Mouse (Mus musculus): ENCODE results near the gene Apobec1.
"Not testable (repeated sequence)": the region's sequence is repeated elsewhere in the genome, so short reads cannot be mapped to it uniquely, and the experiment has no call there.

Apobec1 gene

DNA sequence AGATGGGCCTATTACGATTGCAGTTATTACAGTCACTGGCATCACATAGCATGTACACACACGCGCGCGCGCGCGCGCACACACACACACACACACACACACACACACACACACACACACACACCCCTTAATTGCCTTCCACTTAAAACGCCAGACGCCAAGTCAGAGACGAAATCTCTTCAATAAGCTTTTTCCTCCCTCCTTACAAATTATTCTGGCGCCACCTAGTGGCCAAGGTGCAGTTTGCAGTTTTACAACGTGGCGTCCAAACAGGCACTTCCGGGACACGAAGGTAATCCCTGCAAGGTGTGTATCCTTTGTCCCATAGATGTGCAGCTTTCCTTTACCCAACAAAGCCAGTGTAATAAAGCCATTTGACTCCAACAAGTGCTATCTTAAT lies 41.8 kb downstream of the Apobec1 start:
- DNase-seq (ENCODE audit: low spot score): peak; percentile 84

DNA sequence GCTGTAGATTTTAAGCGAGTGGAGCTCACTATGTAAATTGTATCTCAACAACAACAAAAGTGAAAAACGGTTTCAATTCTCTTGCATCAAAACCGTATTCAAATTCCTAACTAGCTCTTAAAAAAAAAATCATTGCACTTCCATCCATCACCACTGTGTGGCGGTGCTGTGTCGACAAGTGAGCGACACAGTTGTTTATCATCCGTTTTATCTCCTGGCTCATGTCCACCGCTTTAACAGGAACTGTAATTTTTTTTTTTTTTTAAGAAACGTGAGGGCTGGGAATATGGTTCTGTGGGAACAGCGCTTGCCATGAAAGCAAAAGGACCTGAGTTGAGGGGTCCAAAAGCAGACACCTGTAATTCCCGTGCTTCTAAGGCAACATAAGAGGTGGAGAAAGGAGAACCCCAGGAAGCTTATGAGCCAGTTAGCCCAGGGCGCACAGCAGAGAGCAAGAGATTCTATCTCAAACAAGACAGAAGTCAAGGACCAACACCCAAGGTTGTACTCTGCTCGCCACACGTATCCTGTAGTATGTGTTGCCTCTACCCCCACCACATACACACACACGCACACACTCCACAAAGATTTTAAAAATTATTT lies 45.2 kb downstream of the Apobec1 start:
- peak; percentile 72 for DNase-seq (ENCODE audit: low spot score)

DNA sequence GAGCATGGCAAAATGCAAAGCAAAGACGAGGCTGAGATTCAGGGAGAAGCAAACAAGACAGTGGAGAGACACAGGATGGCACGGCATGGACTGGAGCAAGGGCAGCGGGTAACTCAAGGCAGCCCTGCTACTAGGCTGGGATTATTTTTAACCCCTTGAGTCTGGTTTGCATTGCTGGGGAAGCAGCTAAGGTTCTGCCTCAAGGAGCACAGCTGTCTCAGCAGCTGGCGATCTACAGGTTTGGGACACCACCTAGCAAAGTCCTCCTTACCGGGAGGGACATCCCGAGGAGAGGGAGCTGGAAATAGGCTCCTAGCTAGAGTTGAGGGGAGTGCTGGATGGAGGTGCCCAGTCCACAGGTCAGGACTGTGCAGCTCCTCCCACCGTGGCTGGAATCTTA lies 47.0 kb downstream of the Apobec1 start:
- no peak for DNase-seq (ENCODE audit: low spot score)

DNA sequence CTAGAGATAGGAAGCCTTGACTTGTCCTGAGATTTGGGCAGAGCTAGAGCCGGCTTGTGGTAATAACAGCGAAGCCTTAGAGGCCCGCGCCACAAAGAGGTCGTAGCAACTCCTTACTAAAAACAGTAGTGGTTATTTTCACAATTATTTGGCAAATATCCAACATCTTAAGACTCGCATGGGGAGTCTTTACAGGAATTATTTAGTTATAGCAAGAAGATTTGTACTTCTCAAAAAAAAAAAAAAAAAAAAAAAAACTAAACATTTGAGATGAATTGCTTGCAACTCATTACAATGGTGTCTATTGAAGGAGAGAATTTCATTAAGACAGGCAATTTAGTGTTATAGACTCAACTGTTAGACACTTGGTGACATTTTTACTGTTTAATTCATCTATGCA lies 48.1 kb downstream of the Apobec1 start:
- DNase-seq (ENCODE audit: low spot score): no peak

DNA sequence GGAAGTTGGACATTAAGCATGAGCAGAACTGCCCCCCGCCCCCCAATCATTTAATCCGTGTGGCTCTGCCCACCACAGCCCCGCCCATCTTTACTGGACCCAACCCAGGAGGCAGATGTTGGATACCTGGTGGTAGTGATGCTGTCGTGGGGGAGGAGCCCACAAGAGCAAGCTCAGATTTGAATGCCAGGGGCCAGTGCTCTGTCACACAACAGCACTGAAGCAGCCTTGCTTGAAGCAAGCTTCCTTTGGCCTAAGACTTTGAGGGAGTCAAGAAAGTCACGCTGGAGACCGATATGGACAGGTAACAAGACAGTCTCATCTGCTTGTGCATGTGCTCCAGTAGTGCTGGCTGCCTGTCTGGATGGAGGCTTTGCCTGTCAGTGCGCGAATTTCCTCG lies 48.6 kb downstream of the Apobec1 start, which contains the start of gene Aicda:
Gene Aicda (plus strand): TSS at position 196 of the 400 bp plus-strand sequence.
- no peak for DNase-seq (ENCODE audit: low spot score)

DNA sequence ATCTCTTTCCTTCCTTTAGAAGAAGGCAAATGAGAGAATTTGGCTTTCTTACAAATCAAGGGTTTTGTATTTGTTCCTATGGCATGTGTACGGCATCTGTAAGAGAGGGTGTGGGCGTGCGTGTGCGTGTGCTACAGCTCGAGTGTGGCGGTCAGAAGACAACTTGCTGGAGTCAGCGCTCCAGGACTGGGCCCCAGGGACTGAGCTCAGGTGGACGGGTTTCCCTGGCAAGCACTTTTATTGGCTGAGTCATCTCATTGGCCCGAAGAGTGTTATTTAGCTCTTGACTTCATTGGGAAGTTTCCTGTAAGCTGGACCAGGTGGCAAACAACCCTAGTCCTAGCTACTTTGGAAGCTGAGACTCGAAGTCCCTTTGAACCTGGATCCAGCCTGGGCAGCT lies 56.3 kb downstream of the Apobec1 start:
- DNase-seq (ENCODE audit: low spot score): no peak

DNA sequence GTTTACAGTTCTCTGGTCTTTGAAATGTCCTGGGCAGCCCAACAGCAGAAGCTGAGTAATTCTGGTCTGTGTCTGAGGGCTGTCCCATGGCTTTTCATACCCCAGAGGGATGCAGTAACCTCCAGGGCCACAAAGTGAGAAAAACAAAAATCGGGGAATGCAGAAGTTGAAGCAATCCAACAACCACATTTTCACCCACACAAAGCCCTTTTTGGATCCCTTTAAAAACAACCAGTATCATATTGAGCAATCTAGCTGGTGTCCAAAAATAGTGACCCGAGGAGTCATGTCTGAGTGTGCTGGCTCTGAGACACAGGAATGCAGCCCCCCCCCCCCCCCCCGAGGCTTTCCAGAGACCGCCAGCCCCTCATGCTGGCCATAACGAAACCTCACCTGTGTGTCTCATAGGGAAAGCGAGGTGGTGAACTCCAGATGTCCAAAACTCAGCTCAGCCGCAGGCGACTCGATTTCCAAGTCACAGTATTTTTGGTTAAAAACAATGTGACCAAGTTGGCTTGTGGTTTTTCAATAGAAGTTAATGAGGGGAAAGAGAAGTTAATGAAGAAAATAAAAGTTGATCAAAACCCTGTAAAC lies 56.9 kb downstream of the Apobec1 start:
- DNase-seq (ENCODE audit: low spot score): no peak

DNA sequence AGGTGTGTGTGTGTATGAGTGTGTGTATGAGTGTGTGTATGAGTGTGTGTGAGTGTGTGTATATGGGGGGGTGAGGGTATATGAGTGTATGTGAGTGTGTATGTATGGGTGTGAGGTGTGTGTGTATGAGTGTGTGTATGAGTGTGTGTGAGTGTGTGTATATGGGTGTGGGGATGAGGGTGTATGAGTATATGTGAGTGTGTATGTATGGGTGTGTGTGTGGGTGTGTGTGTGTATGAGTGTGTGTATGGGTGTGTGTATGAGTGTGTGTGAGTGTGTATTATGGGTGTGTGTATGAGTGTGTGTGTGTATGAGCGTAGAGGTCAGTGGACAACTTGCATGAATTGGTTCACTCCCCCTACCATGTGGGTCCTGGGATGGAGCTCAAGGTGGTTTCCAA lies 57.6 kb downstream of the Apobec1 start:
- no peak for DNase-seq (ENCODE audit: low spot score)

DNA sequence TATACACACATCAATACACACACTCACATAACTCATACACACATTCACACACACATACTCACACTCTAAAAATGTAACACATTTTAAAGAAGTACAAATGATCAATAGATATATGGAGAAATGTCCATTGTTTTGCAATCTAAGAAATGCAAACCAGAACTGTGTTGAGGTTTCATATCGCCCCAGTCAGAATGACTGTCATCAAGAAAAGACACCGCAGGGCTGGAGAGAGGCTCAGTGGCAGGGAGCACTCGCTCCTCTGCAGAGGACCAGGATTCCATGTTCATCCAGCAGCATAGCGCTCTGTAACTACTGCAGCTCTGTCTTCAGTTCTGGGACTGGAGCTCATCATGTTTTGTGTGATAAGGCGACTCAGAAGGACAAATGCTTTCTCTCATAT lies 58.7 kb downstream of the Apobec1 start:
- no peak for DNase-seq (ENCODE audit: low spot score)

DNA sequence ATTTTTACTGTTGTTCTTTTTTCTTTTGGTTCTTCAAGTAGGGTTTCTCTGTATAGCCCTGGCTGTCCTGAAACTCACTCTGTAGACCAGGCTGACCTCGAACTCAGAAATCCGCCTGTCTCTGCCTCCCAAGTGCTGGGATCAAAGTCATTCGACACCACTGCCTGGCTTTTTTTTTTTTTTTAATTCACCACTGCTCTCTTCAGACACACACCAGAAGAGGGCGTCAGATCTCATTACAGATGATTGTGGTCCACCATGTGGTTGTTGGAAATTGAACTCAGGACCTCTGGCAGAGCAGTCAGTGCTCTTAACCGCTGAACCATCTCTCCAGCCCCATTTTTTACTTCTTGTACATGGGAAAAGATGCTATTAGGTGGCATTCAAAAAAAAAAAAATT lies 59.8 kb downstream of the Apobec1 start:
- DNase-seq (ENCODE audit: low spot score): not testable (repeated sequence)

DNA sequence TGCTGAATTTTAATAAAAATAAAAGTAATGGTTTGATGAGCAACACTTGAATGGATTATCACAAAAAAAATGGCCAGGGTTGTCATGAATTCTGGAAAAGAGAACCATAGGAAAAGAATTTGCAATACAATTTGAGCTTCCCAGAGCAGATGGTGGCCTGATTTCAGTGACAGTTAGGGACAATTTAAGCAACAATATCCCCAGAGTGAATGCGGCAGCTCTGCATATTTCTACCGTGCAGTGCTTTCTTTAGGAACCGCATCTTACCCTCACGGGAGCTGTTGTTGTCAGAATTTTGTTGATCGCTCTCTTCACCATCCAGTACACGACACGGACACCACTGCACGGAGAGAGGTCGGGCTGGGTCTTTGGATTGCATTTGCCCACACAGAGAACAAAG lies 62.7 kb downstream of the Apobec1 start:
- no peak for DNase-seq (ENCODE audit: low spot score)

DNA sequence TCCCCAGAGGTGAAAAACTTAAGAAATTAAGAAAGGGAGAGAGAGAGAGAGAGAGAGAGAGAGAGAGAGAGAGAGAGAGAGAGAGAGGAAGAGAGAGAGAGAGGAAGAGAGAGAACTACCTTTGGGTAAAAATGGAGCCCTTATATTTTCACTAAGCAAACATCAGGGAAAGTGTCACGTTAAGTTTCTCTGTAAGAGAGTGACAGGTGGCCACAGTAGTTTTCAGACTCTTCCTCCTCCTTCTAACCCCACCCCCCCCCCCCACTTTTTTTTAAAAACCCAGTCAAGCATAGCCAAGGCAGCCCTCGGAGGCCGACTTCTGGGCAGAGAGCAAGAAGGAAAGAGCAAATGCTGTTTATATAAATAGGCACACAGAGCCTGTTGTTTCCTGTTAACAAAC lies 68.2 kb downstream of the Apobec1 start:
- no peak for DNase-seq (ENCODE audit: low spot score)

DNA sequence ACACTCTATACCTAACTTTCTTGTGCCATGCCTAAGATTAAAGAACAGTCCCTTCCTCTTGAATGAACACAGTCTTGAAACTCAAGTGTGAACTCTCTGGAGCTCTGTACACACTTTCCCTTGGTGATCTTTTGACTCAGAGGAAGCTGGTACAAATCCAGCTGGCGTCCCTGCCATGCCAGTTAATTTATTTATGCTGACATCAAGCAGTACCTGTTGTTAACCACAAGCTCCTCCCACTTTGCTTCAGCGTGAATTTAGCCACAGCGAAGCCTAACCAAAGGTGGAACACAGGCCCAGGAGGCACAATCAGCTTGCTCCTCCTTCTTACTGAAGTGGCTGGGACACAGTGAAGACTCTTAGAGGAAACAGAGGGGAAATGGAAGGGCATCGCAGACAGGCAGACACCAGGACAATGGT lies 69.4 kb downstream of the Apobec1 start:
- peak; percentile 31 for DNase-seq (ENCODE audit: low spot score)

DNA sequence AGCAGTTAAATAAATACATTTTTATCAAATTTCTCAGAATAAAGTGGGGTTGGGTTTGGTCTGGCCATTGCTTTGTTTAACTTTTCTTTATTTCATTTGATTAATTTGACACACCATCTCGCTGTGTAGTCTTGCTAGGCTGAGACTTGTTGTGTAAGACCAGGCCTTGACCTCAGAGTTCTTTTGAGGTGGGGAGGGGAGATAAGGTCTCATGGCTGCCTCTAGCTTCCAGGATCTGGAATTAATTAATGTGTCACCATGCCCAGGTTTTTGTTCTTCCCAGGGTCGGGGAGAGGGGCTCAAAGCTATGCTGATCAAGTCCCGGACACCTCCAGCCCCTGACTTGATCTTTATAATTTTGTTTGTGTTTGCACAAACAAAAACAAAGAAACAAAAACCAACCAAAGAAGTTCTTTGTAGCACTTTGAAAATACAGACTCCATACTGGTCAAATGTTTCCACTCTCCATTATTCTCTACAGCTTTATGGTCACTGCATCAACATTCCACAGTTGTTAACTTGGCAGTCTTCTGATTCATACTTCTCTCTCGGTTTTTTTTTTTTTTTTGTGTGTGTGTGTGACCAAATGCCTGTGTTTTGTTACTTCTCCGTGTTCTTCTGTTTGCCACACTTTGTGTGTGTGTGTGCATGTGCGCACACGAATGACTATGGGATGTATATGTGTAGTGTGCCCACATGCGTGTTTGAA lies 70.6 kb downstream of the Apobec1 start:
- peak; percentile 49 for DNase-seq (ENCODE audit: low spot score)

DNA sequence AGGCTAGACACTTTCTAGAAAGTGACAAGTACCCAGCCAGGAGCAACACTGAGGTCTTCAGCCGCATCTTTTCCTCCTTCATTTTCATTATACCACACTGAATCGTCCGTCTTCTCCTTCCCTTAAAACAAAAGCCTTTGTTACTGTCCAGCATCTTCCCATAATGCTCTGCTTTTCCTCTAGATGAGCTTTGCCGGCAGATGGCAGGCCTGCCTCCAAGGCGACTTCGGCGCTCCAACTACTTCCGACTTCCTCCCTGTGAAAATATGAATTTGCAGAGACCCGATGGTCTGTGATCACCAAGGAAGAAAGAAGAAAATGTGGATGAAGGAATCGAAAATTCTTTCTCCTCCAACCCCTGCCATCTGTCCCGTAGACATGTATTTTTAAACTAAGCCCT lies 74.1 kb downstream of the Apobec1 start:
- no peak for DNase-seq (ENCODE audit: low spot score)

All from embryo, embryonic 10 days (tissue).